Comparison of ENCODE assay signal across 29 mouse cellular contexts in the genomic region with DNA sequence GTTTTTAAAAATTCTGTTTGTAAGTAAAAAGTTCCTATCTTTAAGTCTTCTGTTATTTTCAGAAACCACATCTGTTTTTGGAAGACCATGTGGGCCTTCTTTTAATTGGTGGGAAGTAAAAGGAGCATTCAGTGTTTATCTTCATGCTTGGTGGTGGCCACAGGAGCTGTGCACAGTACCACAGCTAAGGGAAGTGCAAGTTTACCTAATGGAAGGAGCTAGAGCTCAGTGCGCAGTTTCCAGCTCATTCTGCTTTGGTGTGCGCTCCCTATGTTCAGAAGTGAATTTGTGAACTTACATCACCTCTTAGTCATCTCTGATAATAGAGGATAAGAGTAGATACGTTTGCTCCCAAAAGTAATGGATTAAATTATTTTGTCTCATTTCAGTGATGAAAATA. TPM values are rescaled to one million over a fixed set of nuclear protein-coding genes. Genes with fewer than 3 reads are reported as not detected.
"Had no signal": no experiment of that assay in that cellular context is flagged by ENCODE, and none has a peak within 500 bp of the region (broad histone marks: within the 10 kb centered on the region; RNA-seq: fewer than 3 reads in every experiment).

No protein-coding gene starts in this region.

- H3K4me3 ChIP-seq: kidney, embryonic 15.5 days; liver, embryonic 12.5 days; liver, embryonic 15.5 days; midbrain, embryonic 12.5 days; midbrain, embryonic 15.5 days; myocyte; neural tube, embryonic 13.5 days had no signal

- H3K4me2 ChIP-seq: kidney, embryonic 15.5 days; liver, embryonic 12.5 days; liver, embryonic 15.5 days; midbrain, embryonic 12.5 days; midbrain, embryonic 15.5 days; neural tube, embryonic 13.5 days had no signal

- H3K27me3 ChIP-seq: kidney, embryonic 15.5 days; liver, embryonic 12.5 days; liver, embryonic 15.5 days; midbrain, embryonic 12.5 days; midbrain, embryonic 15.5 days; neural tube, embryonic 13.5 days had no signal

- DNase-seq: kidney, adult 11 months; kidney, adult 8-10 months; kidney, postnatal 10 days; kidney, postnatal 36 days; lung, adult 2 months; lung, postnatal 14 days; lung, postnatal 4 days; retina, postnatal 1 day; thymus, adult 18-20 months; thymus, postnatal 36 days had no signal

- H3K9ac ChIP-seq: kidney, embryonic 15.5 days; liver, embryonic 12.5 days; liver, embryonic 15.5 days; midbrain, embryonic 12.5 days; midbrain, embryonic 15.5 days; neural tube, embryonic 13.5 days had no signal

- ATAC-seq: liver, embryonic 12.5 days; midbrain, embryonic 15.5 days had no signal

- H3K27ac ChIP-seq: kidney, embryonic 15.5 days; liver, embryonic 12.5 days; liver, embryonic 15.5 days; midbrain, embryonic 12.5 days; midbrain, embryonic 15.5 days; neural tube, embryonic 13.5 days had no signal

- H3K4me1 ChIP-seq: kidney, embryonic 15.5 days; liver, embryonic 12.5 days; liver, embryonic 15.5 days; midbrain, embryonic 12.5 days; midbrain, embryonic 15.5 days; neural tube, embryonic 13.5 days had no signal

- H3K36me3 ChIP-seq: kidney, embryonic 15.5 days; liver, embryonic 12.5 days; liver, embryonic 15.5 days; midbrain, embryonic 12.5 days; midbrain, embryonic 15.5 days; neural tube, embryonic 13.5 days had no signal

- H3K9me3 ChIP-seq: kidney, embryonic 15.5 days; liver, embryonic 12.5 days; liver, embryonic 15.5 days; midbrain, embryonic 12.5 days; midbrain, embryonic 15.5 days; neural tube, embryonic 13.5 days had no signal

RNA-seq across cellular contexts. Expression of gene 4933425L06Rik, which starts 40.2 kb away (rescaled TPM):
- total RNA-seq: layer of hippocampus, adult 8-10 months; layer of hippocampus, postnatal 14 days; left cerebral cortex, postnatal 25 days; megakaryocyte, adult 5-6 weeks; monocyte, adult 5-6 weeks; neutrophil, adult 5-6 weeks had no signal
- polyA plus RNA-seq: kidney, embryonic 15.5 days; limb, embryonic 11.5 days; limb, embryonic 14.5 days; liver, embryonic 12.5 days; liver, embryonic 15.5 days; lung, adult 2 months; lung, embryonic 16.5 days; midbrain, embryonic 12.5 days; midbrain, embryonic 15.5 days; myocyte; neural tube, embryonic 13.5 days; small intestine, adult 2 months; spleen, adult 2 months; urinary bladder, adult 2 months had no signal
